Mouse (Mus musculus): ENCODE results near the gene Hyal2. TPM values are rescaled to one million over a fixed set of nuclear protein-coding genes. Genes with fewer than 3 reads are reported as not detected.
A peak's percentile ranks its signal among the peaks of the same experiment; 100 is the strongest.

Gene Hyal2
- polyA plus RNA-seq, 1 experiment from 2014 or later: 88.8 TPM

DNA sequence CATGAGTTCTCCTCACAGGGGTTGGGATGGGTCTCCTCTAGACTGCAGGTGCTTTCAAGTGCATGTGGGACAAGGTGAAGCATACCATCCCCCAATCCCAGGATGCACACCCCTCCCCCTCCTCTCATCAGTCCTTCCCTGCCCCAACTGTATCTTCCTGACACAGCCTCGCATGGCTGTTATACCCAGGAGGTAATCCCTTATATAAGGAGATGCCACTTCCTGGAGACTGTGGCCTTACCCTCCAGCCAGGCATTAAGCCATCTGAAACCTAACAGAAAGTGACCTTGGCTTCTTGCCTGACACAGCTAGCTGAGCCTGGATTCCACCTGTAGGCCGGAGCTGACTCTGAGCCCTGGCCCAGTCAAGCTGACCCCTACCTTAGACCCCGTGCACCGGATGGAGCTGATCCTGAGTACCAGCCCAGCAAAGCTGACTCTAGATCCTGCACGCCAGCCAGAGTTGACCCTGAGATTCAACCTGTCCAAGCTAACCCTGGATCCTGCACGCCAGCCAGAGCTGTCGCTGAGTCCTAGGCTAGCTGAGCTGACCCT lies 14.8 kb downstream of the Hyal2 start:
- no peak for TF ChIP-seq CTCF (IDR thresholded peaks at IDR 0.05; ENCODE audit: low read depth)
- DNase-seq (ENCODE audit: low spot score) (no peak), ATAC-seq (replicated peaks; ENCODE audit: low FRiP score, low read depth) (no peak)
- WGBS: 88% methylated on average over 7 of the region's 7 CpGs
- H3K4me1 ChIP-seq (replicated peaks; ENCODE audit: insufficient read depth, low read length): peaks cover 11% of the 10 kb centered on the region; the same call in 1 of the 2 replicates
- H3K9ac ChIP-seq (ENCODE audit: low read depth, low read length): 0 out of 2 replicates have a peak overlapping the region, but pooled peaks have one; percentile 13
- no peaks in the 10 kb centered on the region for H3K27me3 ChIP-seq (ENCODE audit: insufficient read depth, low read length)
- H3K9me3 ChIP-seq (replicated peaks; ENCODE audit: low read length): no peaks in the 10 kb centered on the region
- no peak overlapping the region for H3K27ac ChIP-seq
- no peak overlapping the region for H3K4me3 ChIP-seq (replicated peaks; ENCODE audit: low read depth, low read length)
- H3K36me3 ChIP-seq (ENCODE audit: insufficient read depth, low read length): peaks cover 8% of the 10 kb centered on the region; the same call in 1 of the 2 replicates
- H3K4me2 ChIP-seq (ENCODE audit: low read length): no peak overlapping the region

DNA sequence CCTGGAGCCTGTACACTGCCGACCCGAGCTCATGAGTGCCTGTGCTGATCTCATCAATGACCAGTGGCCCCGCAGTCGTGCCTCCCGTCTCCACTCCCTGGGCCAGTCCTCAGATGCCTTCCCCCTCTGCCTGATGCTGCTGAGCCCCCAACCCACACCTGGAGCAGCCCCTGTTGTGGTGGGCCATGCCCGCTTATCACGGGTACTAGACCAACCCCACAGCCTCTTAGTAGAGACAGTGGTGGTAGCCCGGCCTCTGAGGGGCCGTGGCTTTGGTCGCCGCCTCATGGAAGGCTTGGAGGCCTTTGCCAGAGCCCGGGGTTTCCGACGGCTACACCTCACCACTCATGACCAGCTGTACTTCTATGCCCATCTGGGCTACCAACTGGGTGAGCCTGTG lies 15.4 kb downstream of the Hyal2 start:
- H3K4me1 ChIP-seq (replicated peaks; ENCODE audit: insufficient read depth, low read length): peaks cover 11% of the 10 kb centered on the region
- no peaks in the 10 kb centered on the region for H3K27me3 ChIP-seq (ENCODE audit: insufficient read depth, low read length)
- no peak for TF ChIP-seq CTCF (IDR thresholded peaks at IDR 0.05; ENCODE audit: low read depth)
- no peak overlapping the region for H3K4me3 ChIP-seq (replicated peaks; ENCODE audit: low read depth, low read length)
- whole genome bisulfite sequencing: 95% methylated on average over 14 of the region's 14 CpGs
- no peak overlapping the region for H3K4me2 ChIP-seq (ENCODE audit: low read length)
- H3K9ac ChIP-seq (ENCODE audit: low read depth, low read length): 0 out of 2 replicates have a peak overlapping the region, but pooled peaks have one; percentile 13
- H3K27ac ChIP-seq: no peak overlapping the region
- DNase-seq (ENCODE audit: low spot score) (no peak), ATAC-seq (replicated peaks; ENCODE audit: low FRiP score, low read depth) (no peak)
- H3K9me3 ChIP-seq (replicated peaks; ENCODE audit: low read length): no peaks in the 10 kb centered on the region
- H3K36me3 ChIP-seq (ENCODE audit: insufficient read depth, low read length): peaks cover 8% of the 10 kb centered on the region; the same call in 1 of the 2 replicates

DNA sequence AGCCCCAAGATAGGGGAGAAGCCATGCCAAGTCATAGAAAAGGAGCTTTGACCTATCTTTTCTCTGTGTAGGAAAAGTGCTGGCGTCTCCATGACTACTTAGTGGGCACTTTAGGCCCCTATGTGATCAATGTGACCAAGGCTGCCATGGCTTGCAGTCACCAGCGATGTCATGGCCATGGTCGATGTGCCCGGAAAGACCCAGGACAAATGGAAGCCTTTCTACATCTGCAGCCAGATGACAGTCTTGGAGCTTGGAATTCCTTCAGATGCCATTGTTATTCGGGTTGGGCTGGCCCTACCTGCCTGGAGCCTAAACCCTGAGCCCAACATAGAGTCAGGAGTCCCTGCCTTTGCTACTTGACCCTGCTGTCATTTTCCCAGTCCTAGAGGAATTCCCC lies 18.8 kb downstream of the Hyal2 start:
- Histone ChIP-seq H3K9ac (ENCODE audit: low read depth, low read length) (no peak overlapping the region), H3K36me3 (ENCODE audit: insufficient read depth, low read length) (peaks cover 24% of the 10 kb centered on the region), H3K4me1 (replicated peaks; ENCODE audit: insufficient read depth, low read length) (peaks cover 16% of the 10 kb centered on the region), H3K27me3 (ENCODE audit: insufficient read depth, low read length) (no peaks in the 10 kb centered on the region), H3K27ac (no peak overlapping the region), H3K4me2 (ENCODE audit: low read length) (no peak overlapping the region), H3K4me3 (replicated peaks; ENCODE audit: low read depth, low read length) (no peak overlapping the region), H3K9me3 (replicated peaks; ENCODE audit: low read length) (no peaks in the 10 kb centered on the region)
- WGBS: 85% methylated on average over 5 of the region's 5 CpGs
- no peak for TF ChIP-seq CTCF (IDR thresholded peaks at IDR 0.05; ENCODE audit: low read depth)
- no peak for DNase-seq (ENCODE audit: low spot score)
- ATAC-seq (replicated peaks; ENCODE audit: low FRiP score, low read depth): no peak

DNA sequence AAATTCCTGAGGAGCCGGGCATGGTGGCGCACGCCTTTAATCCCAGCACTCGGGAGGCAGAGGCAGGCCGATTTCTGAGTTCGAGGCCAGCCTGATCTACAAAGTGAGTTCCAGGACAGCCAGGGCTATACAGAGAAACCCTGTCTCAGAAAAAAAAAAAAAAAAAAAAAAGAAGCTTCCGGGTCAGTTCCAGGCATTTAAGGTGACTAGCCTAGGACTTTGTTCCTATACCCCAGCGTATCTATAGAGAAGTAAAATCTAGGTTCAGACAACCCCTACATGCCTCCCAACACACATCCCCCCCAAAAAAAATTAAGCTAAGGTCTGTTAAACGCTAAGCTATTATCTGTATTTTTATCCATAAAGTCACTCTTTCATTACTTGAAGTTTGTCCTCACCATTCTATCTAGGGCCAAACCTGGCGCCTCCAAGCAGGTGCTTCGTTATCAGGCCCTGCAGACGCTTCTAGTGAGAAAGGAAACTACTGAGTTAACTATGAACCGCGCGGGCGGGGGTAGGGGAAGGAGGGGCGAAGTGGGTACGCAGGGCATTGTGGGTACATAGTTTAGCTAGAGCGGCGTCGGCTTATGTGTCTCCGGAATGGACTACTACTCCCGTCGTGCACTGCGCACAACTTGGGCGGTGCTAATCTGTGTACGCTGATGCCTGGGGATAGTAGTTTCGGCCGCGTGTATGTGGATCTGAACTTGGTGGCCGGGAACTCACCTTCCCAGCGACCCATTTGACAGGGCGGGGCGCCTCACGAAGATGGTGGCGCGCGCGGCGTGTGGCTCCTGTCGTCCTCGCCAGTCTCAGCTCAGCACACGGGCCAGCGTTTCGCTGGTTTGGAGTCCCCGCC lies 19.5 kb downstream of the Hyal2 start, which contains the start of gene Ifrd2:
TSS of gene Ifrd2 (plus strand) at position 669 of the 859 bp plus-strand sequence.
- peaks cover 26% of the 10 kb centered on the region for H3K36me3 ChIP-seq (ENCODE audit: insufficient read depth, low read length)
- H3K27me3 ChIP-seq (ENCODE audit: insufficient read depth, low read length): no peaks in the 10 kb centered on the region
- WGBS: 15% methylated on average over 46 of the region's 46 CpGs
- peak; percentile 96 for ATAC-seq (replicated peaks; ENCODE audit: low FRiP score, low read depth)
- peak; percentile 99 for DNase-seq (ENCODE audit: low spot score)
- no peak for TF ChIP-seq CTCF (IDR thresholded peaks at IDR 0.05; ENCODE audit: low read depth)
- no peaks in the 10 kb centered on the region for H3K9me3 ChIP-seq (replicated peaks; ENCODE audit: low read length)
- H3K4me3 ChIP-seq (replicated peaks; ENCODE audit: low read depth, low read length): peak within 1 kb of the TSS; percentile 56
- H3K27ac ChIP-seq: no peak within 1 kb of the TSS
- H3K9ac ChIP-seq (ENCODE audit: low read depth, low read length): peak within 1 kb of the TSS; percentile 52
- peak within 1 kb of the TSS; percentile 74 for H3K4me2 ChIP-seq (ENCODE audit: low read length)
- peaks cover 16% of the 10 kb centered on the region for H3K4me1 ChIP-seq (replicated peaks; ENCODE audit: insufficient read depth, low read length)

DNA sequence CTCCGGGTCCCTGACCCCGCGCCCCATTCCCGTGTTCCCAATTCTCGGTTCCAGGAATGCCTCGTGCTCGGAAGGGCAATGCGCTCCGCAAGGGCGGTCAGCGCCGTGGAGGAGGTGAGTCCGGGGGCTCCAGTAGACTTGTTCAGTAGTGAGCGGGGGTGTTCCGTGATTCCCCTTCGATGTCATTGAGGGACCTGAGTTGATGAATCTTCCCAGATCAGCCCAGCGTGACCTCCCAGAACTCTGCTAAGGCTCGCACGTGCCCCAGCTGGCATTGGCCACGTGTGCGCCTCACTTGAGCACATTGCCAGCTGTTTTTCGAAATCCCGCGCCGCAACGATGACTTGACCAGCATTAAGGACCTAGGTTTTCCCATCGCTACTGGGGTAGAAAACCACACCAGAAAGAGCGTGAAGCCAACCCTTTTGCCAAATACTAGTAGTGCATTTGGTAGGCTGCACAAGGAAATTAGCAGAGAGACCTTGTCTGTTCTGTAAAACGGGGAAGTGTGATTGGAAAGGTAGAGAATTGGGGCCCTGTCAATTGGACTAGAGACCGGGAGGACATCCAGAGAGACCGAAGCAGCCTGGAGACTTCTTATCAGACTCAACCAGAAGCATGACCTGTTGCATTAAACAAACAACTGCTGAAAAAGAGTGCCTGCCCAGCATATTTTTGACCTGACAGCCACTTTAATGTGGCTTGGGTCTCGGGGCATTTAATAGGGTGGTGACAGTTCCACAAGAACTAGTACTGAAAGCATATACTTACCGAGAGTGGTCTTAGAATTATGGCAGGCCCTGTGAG lies 20.3 kb downstream of the Hyal2 start:
- TF ChIP-seq CTCF (IDR thresholded peaks at IDR 0.05; ENCODE audit: low read depth): no peak
- Histone ChIP-seq H3K27me3 (ENCODE audit: insufficient read depth, low read length) (no peaks in the 10 kb centered on the region), H3K36me3 (ENCODE audit: insufficient read depth, low read length) (peaks cover 28% of the 10 kb centered on the region), H3K9me3 (replicated peaks; ENCODE audit: low read length) (no peaks in the 10 kb centered on the region), H3K4me2 (ENCODE audit: low read length) (peak overlapping the region; percentile 74), H3K4me3 (replicated peaks; ENCODE audit: low read depth, low read length) (peak overlapping the region; percentile 56), H3K9ac (ENCODE audit: low read depth, low read length) (peak overlapping the region; percentile 52), H3K27ac (no peak overlapping the region), H3K4me1 (replicated peaks; ENCODE audit: insufficient read depth, low read length) (peaks cover 12% of the 10 kb centered on the region)
- WGBS: 2% methylated on average over 33 of the region's 33 CpGs
- ATAC-seq (replicated peaks; ENCODE audit: low FRiP score, low read depth) (peak; percentile 34), DNase-seq (ENCODE audit: low spot score) (peak; percentile 34)
